Mouse (Mus musculus) CH12.LX (cell line): ENCODE results near the gene Ybx3. TPM values are rescaled to one million over a fixed set of nuclear protein-coding genes. Genes with fewer than 3 reads are reported as not detected.

Source experiments
- DNase-seq: peaks from one replicate; pipeline ENCODE4 v3.0.0-alpha.2; 2013; ENCODE audit errors: extremely low read depth
- H3K27ac ChIP-seq: 2 replicates; pipeline ENCODE4 v1.5.1; 2012; ENCODE audit warnings: low read depth, mild to moderate bottlenecking, control low read depth, moderate library complexity; ENCODE audit not compliant: insufficient read depth
- H3K27me3 ChIP-seq: replicated peaks from 2 replicates; pipeline ENCODE3; 2012; ENCODE audit warnings: inconsistent platforms
- H3K36me3 ChIP-seq, 2 experiments: replicated peaks in 1 of 2; 2 replicates each; pipeline versions ENCODE3 to v1.6.1; 2012; ENCODE audit warnings: inconsistent platforms in 1 of 2, low read length in 1 of 2, mild to moderate bottlenecking in 1 of 2, mixed read lengths in 1 of 2, moderate library complexity in 1 of 2; ENCODE audit not compliant: control insufficient read depth in 1 of 2, insufficient read depth in 1 of 2
- H3K4me1 ChIP-seq, 2 experiments: 2 replicates each; pipeline ENCODE4 v1.6.1; 2012; ENCODE audit warnings: inconsistent platforms in 1 of 2, moderate library complexity in 1 of 2; ENCODE audit not compliant: insufficient read depth in 2 of 2, control insufficient read depth in 1 of 2
- H3K4me2 ChIP-seq: 2 replicates; pipeline ENCODE4 v1.6.1; 2012; ENCODE audit warnings: low read depth, mild to moderate bottlenecking, control low read depth; ENCODE audit not compliant: poor library complexity, insufficient read depth, severe bottlenecking
- H3K4me3 ChIP-seq, 3 experiments: fragments of 150-350 bp in 1 of 3; sonication (generic) in 1 of 3; replicated peaks in 1 of 3; 2 replicates each; pipeline versions ENCODE3 to v1.5.1; 2011 to 2012; ENCODE audit warnings: low read depth in 2 of 3, low read length in 2 of 3, mild to moderate bottlenecking in 2 of 3, moderate library complexity in 2 of 3, control low read depth in 1 of 3, improper control_type of control experiment in 1 of 3, inconsistent platforms in 1 of 3, mixed read lengths in 1 of 3; ENCODE audit not compliant: poor library complexity in 1 of 3
- H3K79me2 ChIP-seq: replicated peaks from 2 replicates; pipeline ENCODE4 v1.6.1; 2012; ENCODE audit warnings: mild to moderate bottlenecking, moderate library complexity; ENCODE audit not compliant: control insufficient read depth, poor library complexity, insufficient read depth, severe bottlenecking; ENCODE audit errors: extremely low read depth
- H3K9ac ChIP-seq: 2 replicates; pipeline ENCODE4 v1.6.1; 2012; ENCODE audit warnings: low read depth, mild to moderate bottlenecking, control low read depth, moderate library complexity; ENCODE audit not compliant: insufficient read depth
- H3K9me3 ChIP-seq: replicated peaks from 2 replicates; pipeline ENCODE3; 2012; ENCODE audit warnings: low read length, inconsistent platforms, mixed read lengths
- BHLHE40 ChIP-seq: IDR thresholded peaks from 2 replicates; pipeline ENCODE4 v1.6.1; 2011; ENCODE audit warnings: mild to moderate bottlenecking, low read depth, low read length, improper control_type of control experiment
- CHD1 ChIP-seq: IDR thresholded peaks from 2 replicates; pipeline ENCODE4 v1.6.1; 2012; ENCODE audit warnings: low read depth, low read length, improper control_type of control experiment, inconsistent platforms
- CHD2 ChIP-seq: IDR thresholded peaks from 2 replicates; pipeline ENCODE4 v1.6.1; 2011; ENCODE audit warnings: low read length, improper control_type of control experiment
- CTCF ChIP-seq, 2 experiments: IDR thresholded peaks in 1 of 2; conservative IDR thresholded peaks in 1 of 2; 2 replicates each; pipeline ENCODE4 v1.5.1; 2011 to 2012; ENCODE audit warnings: low read depth in 2 of 2, low read length in 2 of 2, improper control_type of control experiment in 1 of 2, inconsistent platforms in 1 of 2, mild to moderate bottlenecking in 1 of 2, moderate library complexity in 1 of 2
- ELF1 ChIP-seq: IDR thresholded peaks from 2 replicates; pipeline ENCODE4 v1.6.1; 2014; ENCODE audit warnings: low read depth, mild to moderate bottlenecking, inconsistent platforms, low read length, improper control_type of control experiment
- ETS1 ChIP-seq: conservative IDR thresholded peaks from 2 replicates; pipeline ENCODE4 v1.6.1; 2012; ENCODE audit warnings: low read depth, mild to moderate bottlenecking, inconsistent platforms, low read length, improper control_type of control experiment, moderate library complexity
- HCFC1 ChIP-seq: IDR thresholded peaks from 2 replicates; pipeline ENCODE4 v1.6.1; 2012; ENCODE audit warnings: low read depth, mild to moderate bottlenecking, inconsistent platforms, low read length, improper control_type of control experiment
- IRF4 ChIP-seq: IDR thresholded peaks from 2 replicates; pipeline ENCODE4 v1.6.1; 2014; ENCODE audit warnings: low read depth, mild to moderate bottlenecking, inconsistent platforms, low read length, improper control_type of control experiment
- JUN ChIP-seq: IDR thresholded peaks from 2 replicates; pipeline ENCODE4 v1.6.1; 2011; ENCODE audit warnings: low read depth, mild to moderate bottlenecking, low read length, improper control_type of control experiment, moderate library complexity; ENCODE audit not compliant: insufficient read depth
- JUND ChIP-seq: conservative IDR thresholded peaks from 2 replicates; pipeline ENCODE4 v1.6.1; 2011; ENCODE audit warnings: low read depth, low read length, improper control_type of control experiment
- KAT2A ChIP-seq: IDR thresholded peaks from 2 replicates; pipeline ENCODE4 v1.6.1; 2012; ENCODE audit warnings: low read length, improper control_type of control experiment, inconsistent platforms; ENCODE audit not compliant: insufficient replicate concordance
- MAFK ChIP-seq: IDR thresholded peaks from 2 replicates; pipeline ENCODE4 v1.6.1; 2011; ENCODE audit warnings: low read length, improper control_type of control experiment; ENCODE audit not compliant: insufficient replicate concordance
- MAX ChIP-seq: IDR thresholded peaks from 2 replicates; pipeline ENCODE4 v1.6.1; 2011; ENCODE audit warnings: low read length, improper control_type of control experiment
- MEF2A ChIP-seq: IDR thresholded peaks from 2 replicates; pipeline ENCODE4 v1.6.1; 2014; ENCODE audit warnings: low read depth, mild to moderate bottlenecking, inconsistent platforms, low read length, improper control_type of control experiment, borderline replicate concordance
- MXI1 ChIP-seq: IDR thresholded peaks from 2 replicates; pipeline ENCODE4 v1.6.1; 2011; ENCODE audit warnings: mild to moderate bottlenecking, low read depth, low read length, improper control_type of control experiment
- MYC ChIP-seq: IDR thresholded peaks from 2 replicates; pipeline ENCODE4 v1.6.1; 2011; ENCODE audit warnings: low read depth, mild to moderate bottlenecking, improper control_type of control experiment, low read length
- NELFE ChIP-seq: IDR thresholded peaks from 2 replicates; pipeline ENCODE4 v1.6.1; 2011; ENCODE audit warnings: low read depth, low read length, improper control_type of control experiment
- NRF1 ChIP-seq: IDR thresholded peaks from 2 replicates; pipeline ENCODE4 v1.6.1; 2014; ENCODE audit warnings: low read depth, mild to moderate bottlenecking, inconsistent platforms, low read length, improper control_type of control experiment, moderate library complexity
- PAX5 ChIP-seq: IDR thresholded peaks from 2 replicates; pipeline ENCODE4 v1.6.1; 2012; ENCODE audit warnings: low read length, inconsistent platforms, mixed read lengths
- RCOR1 ChIP-seq: conservative IDR thresholded peaks from 2 replicates; pipeline ENCODE4 v1.6.1; 2012; ENCODE audit warnings: low read depth, mild to moderate bottlenecking, inconsistent platforms, low read length, improper control_type of control experiment
- SIN3A ChIP-seq: IDR thresholded peaks from 2 replicates; pipeline ENCODE4 v1.6.1; 2012; ENCODE audit warnings: low read length, improper control_type of control experiment, inconsistent platforms
- TBP ChIP-seq: conservative IDR thresholded peaks from 2 replicates; pipeline ENCODE4 v1.6.1; 2011; ENCODE audit warnings: low read depth, low read length, improper control_type of control experiment
- UBTF ChIP-seq: IDR thresholded peaks from 2 replicates; pipeline ENCODE4 v1.6.1; 2012; ENCODE audit warnings: low read depth, mild to moderate bottlenecking, inconsistent platforms, low read length, improper control_type of control experiment, moderate library complexity
- USF1 ChIP-seq: IDR thresholded peaks from 2 replicates; pipeline ENCODE4 v1.6.1; 2014; ENCODE audit warnings: low read depth, mild to moderate bottlenecking, inconsistent platforms, low read length, improper control_type of control experiment
- USF2 ChIP-seq: conservative IDR thresholded peaks from 2 replicates; pipeline ENCODE4 v1.6.1; 2011; ENCODE audit warnings: low read depth, low read length, improper control_type of control experiment
- ZC3H11A ChIP-seq: IDR thresholded peaks from 2 replicates; pipeline ENCODE4 v1.6.1; 2012; ENCODE audit warnings: low read depth, mild to moderate bottlenecking, inconsistent platforms, low read length, improper control_type of control experiment
- ZKSCAN1 ChIP-seq: IDR thresholded peaks from 2 replicates; pipeline ENCODE4 v1.6.1; 2012; ENCODE audit warnings: low read depth, inconsistent platforms, low read length, improper control_type of control experiment, borderline replicate concordance
- dilution Hi-C: fragments of 300-500 bp; cut with MboI; formaldehyde crosslinking; loops from 2 replicates; pipeline ENCODE4 v1.14.3; 2020; ENCODE audit warnings: low sequenced_read_pairs; ENCODE audit not compliant: extremely low pct_unique_long_range_greater_than_20kb, extremely low pct_ligation_motif_present
- in situ Hi-C: fragments of 300-500 bp; cut with MboI; formaldehyde crosslinking; loops from 3 replicates; pipeline ENCODE4 v1.14.3; 2019; ENCODE audit warnings: low sequenced_read_pairs, low pct_ligation_motif_present, low pct_unique_long_range_greater_than_20kb, mixed read lengths
- polyA plus RNA-seq: library from polyadenylated mRNA; unstranded; fragments of >175 nt; gene quantifications from 2 replicates; pipeline ENCODE4 v1.2.1, GENCODE M21; 2012; ENCODE audit warnings: low read depth; ENCODE audit not compliant: insufficient read length
- total RNA-seq, 2 experiments: library from RNA; depleted of rRNA; stranded (reverse); fragments of 300-350 nt in 1 of 2; fragments of >200 nt in 1 of 2; gene quantifications; 2 replicates each; pipeline ENCODE4 v1.2.3; 2012 to 2014

The Ybx3 gene
- total and polyA plus RNA-seq, 3 experiments = 391 to 620 (median 410) TPM

- TF ChIP-seq SIN3A (peak; percentile 45; the same call in 1 of the 2 replicates), PAX5 (no peak), MAFK (peak; percentile 91), MYC (no peak), ELF1 (no peak; the same call in 1 of the 2 replicates), ETS1 (peak; percentile 19; the same call in 1 of the 2 replicates), RCOR1 (peak; percentile 79; the same call in 1 of the 2 replicates), CHD2 (no peak), NELFE (peak; percentile 20; the same call in 1 of the 2 replicates), USF1 (no peak), ZKSCAN1 (no peak), NRF1 (no peak), JUND (no peak; the same call in 1 of the 2 replicates), IRF4 (peak; percentile 69), KAT2A (no peak), ZC3H11A (peak; percentile 21; the same call in 1 of the 2 replicates), BHLHE40 (peak; percentile 60)
Observed at GRCm38 (mm10) chr6:131353352-131353919, 34.8 kb downstream of the Ybx3 start, which contains the start of gene Styk1 (continued).

- no peak for DNase-seq
- Histone ChIP-seq H3K27ac (no peak overlapping the region), H3K27me3 (peaks cover 20% of the 10 kb centered on the region), H3K36me3 (no peaks in the 10 kb centered on the region), H3K4me2 (no peak overlapping the region), H3K79me2 (no peaks in the 10 kb centered on the region), H3K9me3 (no peaks in the 10 kb centered on the region), H3K9ac (no peak overlapping the region), H3K4me3 (no peak overlapping the region), H3K4me1 (no peaks in the 10 kb centered on the region)
- dilution Hi-C loops = no loop called here
- TF ChIP-seq PAX5 (no peak), MAX (no peak)
- in situ Hi-C loops = no loop called here
Observed at GRCm38 (mm10) chr6:131347026-131347425, 41.2 kb downstream of the Ybx3 start.

DNA sequence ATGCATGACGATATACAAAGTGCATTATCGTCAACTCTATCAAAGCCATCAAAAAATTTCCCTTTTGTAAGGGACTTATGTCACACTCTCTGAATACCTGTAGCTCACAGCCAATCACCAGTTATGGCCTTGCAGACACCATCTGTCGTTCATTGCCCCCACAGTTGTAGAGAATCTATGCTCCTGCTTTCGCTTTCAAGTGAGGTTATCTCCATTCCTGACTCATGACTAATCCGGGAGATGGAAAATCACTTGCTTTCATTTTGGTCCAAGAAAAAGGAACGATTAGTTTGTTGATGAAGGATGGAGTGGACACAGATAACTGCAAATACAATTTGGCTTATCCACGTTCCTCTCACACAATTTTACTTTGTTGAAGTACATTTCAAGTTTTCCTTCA is 43.9 kb downstream of the Ybx3 start:
- Histone ChIP-seq H3K4me3 (no peak overlapping the region), H3K79me2 (no peaks in the 10 kb centered on the region), H3K27me3 (peaks cover 13% of the 10 kb centered on the region), H3K9ac (no peak overlapping the region), H3K4me2 (peak overlapping the region; percentile 29; the same call in 1 of the 2 replicates), H3K36me3 (no peaks in the 10 kb centered on the region), H3K4me1 (no peaks in the 10 kb centered on the region), H3K27ac (no peak overlapping the region), H3K9me3 (no peaks in the 10 kb centered on the region)
- in situ Hi-C loops (no loop called here), dilution Hi-C loops (no loop called here)
- DNase-seq = no peak
- TF ChIP-seq UBTF (no peak), MEF2A (no peak), NRF1 (no peak), TBP (no peak), RCOR1 (no peak), CTCF (conservative IDR thresholded peaks at IDR 0.05 in 1 of 2, IDR thresholded peaks at IDR 0.05 in 1 of 2; ENCODE audit: low read depth in 2 of 2, low read length in 2 of 2) (no peak), CHD1 (no peak), NELFE (no peak), MAX (no peak), MXI1 (no peak), USF2 (no peak), JUN (no peak), HCFC1 (no peak), CHD2 (no peak), BHLHE40 (no peak)
